Mouse (Mus musculus) kidney, postnatal 0 days (tissue): Measurements from ENCODE around the gene Elovl5. TPM values are rescaled to one million over a fixed set of nuclear protein-coding genes. Genes with fewer than 3 reads are reported as not detected.

Source experiments
- ATAC-seq: fragments of 200-750 bp; cut with Nextera tagmentation; replicated peaks from 2 replicates; pipeline ENCODE4 v1.8.0; 2017; ENCODE audit warnings: low read depth, moderate number of reproducible peaks, moderate TSS enrichment, moderate library complexity; ENCODE audit not compliant: low FRiP score
- DNase-seq: peaks from one replicate; pipeline ENCODE4 v3.0.0-alpha.2; 2016; ENCODE audit warnings: low spot score
- H3K27ac ChIP-seq: fragments of 300-500 bp; sonication (generic); 2 replicates; pipeline ENCODE4 v1.5.1; 2014; ENCODE audit warnings: mild to moderate bottlenecking
- H3K27me3 ChIP-seq: fragments of 300-500 bp; sonication (generic); 2 replicates; pipeline ENCODE4 v1.6.1; 2014; ENCODE audit warnings: low read length, mixed read lengths; ENCODE audit not compliant: insufficient read depth
- H3K36me3 ChIP-seq: fragments of 300-500 bp; sonication (generic); 2 replicates; pipeline ENCODE4 v1.6.1; 2014; ENCODE audit warnings: low read length, mixed read lengths; ENCODE audit not compliant: insufficient read depth
- H3K4me1 ChIP-seq: fragments of 300-500 bp; sonication (generic); replicated peaks from 2 replicates; pipeline ENCODE4 v1.6.1; 2014; ENCODE audit warnings: antibody characterized with exemption, low read length, mixed read lengths; ENCODE audit not compliant: insufficient read depth
- H3K4me2 ChIP-seq: fragments of 300-500 bp; sonication (generic); 2 replicates; pipeline ENCODE4 v1.6.1; 2014; ENCODE audit warnings: mild to moderate bottlenecking, low read length, moderate library complexity, mixed read lengths
- H3K4me3 ChIP-seq: fragments of 300-500 bp; sonication (generic); replicated peaks from 2 replicates; pipeline ENCODE4 v1.5.1; 2014; ENCODE audit warnings: low read depth, low read length
- H3K9ac ChIP-seq: fragments of 300-500 bp; sonication (generic); 2 replicates; pipeline ENCODE4 v1.6.1; 2014; ENCODE audit warnings: low read depth, low read length
- H3K9me3 ChIP-seq: fragments of 300-500 bp; sonication (generic); replicated peaks from 2 replicates; pipeline ENCODE4 v1.6.1; 2016; ENCODE audit warnings: low read length, inconsistent platforms, mixed read lengths
- CTCF ChIP-seq: IDR thresholded peaks from 2 replicates; pipeline ENCODE4 v1.5.1; 2016; ENCODE audit warnings: antibody characterized with exemption, low read depth, mild to moderate bottlenecking, moderate library complexity
- whole genome bisulfite sequencing: fragments of 180-500 bp; shearing (Covaris S2); extraction: QIAGEN DNeasy Blood & Tissue Kit; methylation state at CpG from one replicate; pipeline ENCODE4 v1.1.7; 2014; 5-methylcytosine and 5-hydroxymethylcytosine counted together
- polyA plus RNA-seq: library from polyadenylated mRNA; unstranded; fragments of >200 nt; fragmentation: Nextera tagmentation; extraction: Ambion mirVana; gene quantifications from 2 replicates; pipeline ENCODE4 v1.2.1, GENCODE M21; 2015

The Elovl5 gene
- polyA plus RNA-seq, 1 experiment from 2014 or later = 60.5 TPM

DNA sequence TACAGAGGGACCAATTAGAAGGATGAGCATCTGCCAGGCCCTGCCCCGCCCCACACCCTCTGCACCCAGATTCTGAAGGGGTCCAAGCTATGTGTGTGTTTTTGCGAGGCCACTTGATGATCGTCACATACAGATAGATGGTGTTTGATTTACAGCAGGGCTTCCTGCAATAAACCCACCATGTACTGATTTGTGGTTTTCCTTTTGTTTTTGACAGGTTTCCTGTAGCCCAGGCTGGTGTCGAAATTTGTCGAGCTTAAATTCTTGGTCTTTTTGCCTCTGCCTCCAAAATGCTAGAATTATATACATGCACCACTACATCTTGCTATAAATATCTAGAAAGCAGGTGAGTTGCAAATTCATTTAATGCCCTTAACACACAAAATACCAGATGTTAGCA, 93.0 kb downstream of the Elovl5 start:
- no peak for TF ChIP-seq CTCF
- ATAC-seq = no peak
- no peak for DNase-seq
- Histone ChIP-seq H3K27me3 (no peaks in the 10 kb centered on the region), H3K27ac (no peak overlapping the region), H3K36me3 (no peaks in the 10 kb centered on the region), H3K9ac (no peak overlapping the region), H3K4me3 (no peak overlapping the region), H3K9me3 (no peaks in the 10 kb centered on the region), H3K4me1 (no peaks in the 10 kb centered on the region), H3K4me2 (no peak overlapping the region)
- 58% methylated on average over 5 of the region's 5 CpGs for WGBS

DNA sequence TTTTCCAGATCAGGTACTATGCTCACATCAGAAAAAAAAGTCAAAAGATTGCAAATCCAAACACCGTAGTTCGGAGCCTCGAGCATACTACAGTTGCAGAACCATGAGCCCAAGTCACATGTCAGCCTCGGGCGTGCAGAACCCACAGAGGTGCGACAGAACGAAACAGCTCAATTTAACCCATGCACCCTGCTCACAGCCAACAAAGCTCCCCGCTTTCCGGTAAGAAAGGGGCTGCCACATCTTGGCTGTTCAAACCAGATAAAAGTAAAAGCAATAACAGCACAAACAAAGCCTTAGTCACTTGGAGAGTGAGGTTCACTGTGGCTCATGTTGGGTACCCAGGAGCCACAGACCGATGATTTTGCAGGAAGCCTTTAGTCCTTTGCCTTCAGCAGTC, 93.5 kb downstream of the Elovl5 start:
- Histone ChIP-seq H3K4me1 (no peaks in the 10 kb centered on the region), H3K9ac (no peak overlapping the region), H3K36me3 (no peaks in the 10 kb centered on the region), H3K4me2 (no peak overlapping the region), H3K9me3 (no peaks in the 10 kb centered on the region), H3K4me3 (no peak overlapping the region), H3K27ac (no peak overlapping the region), H3K27me3 (no peaks in the 10 kb centered on the region)
- 65% methylated on average over 10 of the region's 10 CpGs for WGBS
- no peak for ATAC-seq
- no peak for TF ChIP-seq CTCF
- DNase-seq = no peak

- Histone ChIP-seq H3K36me3 (no peaks in the 10 kb centered on the region), H3K27ac (no peak overlapping the region), H3K9ac (no peak overlapping the region), H3K27me3 (no peaks in the 10 kb centered on the region), H3K4me1 (peaks cover 4% of the 10 kb centered on the region; the same call in 1 of the 2 replicates), H3K4me3 (no peak overlapping the region), H3K4me2 (no peak overlapping the region), H3K9me3 (no peaks in the 10 kb centered on the region)
- 87% methylated on average over 4 of the region's 4 CpGs for WGBS
- no peak for TF ChIP-seq CTCF
- ATAC-seq (no peak), DNase-seq (no peak)
These were observed 94.9 kb downstream of the Elovl5 start for GRCm38 (mm10) chr9:78012066-78012465.

DNA sequence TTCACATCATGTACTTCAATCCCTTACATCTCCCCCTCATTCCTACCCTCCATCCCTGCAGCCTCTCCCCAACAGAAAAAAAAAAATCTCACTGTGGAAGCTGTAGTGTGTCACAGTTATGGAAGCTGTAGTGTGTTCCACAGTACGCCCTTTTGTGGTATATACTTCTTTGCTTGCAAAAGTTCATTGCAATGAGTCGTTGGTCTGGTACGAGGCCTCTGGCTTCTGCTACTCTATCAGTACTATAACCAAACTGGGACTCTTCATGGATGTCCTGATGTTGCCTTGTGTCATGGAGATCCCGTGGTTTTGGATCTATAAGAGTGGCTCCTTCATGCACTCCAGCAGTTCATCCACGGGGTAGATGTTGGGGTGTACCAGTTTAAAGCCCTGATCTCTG, 95.5 kb downstream of the Elovl5 start:
- H3K4me3 ChIP-seq = no peak overlapping the region
- H3K9ac ChIP-seq = no peak overlapping the region
- H3K27me3 ChIP-seq = no peaks in the 10 kb centered on the region
- H3K4me2 ChIP-seq = no peak overlapping the region
- no peaks in the 10 kb centered on the region for H3K9me3 ChIP-seq
- H3K27ac ChIP-seq = no peak overlapping the region
- ATAC-seq (no peak), DNase-seq (no peak)
- 86% methylated on average over 5 of the region's 5 CpGs for WGBS
- peaks cover 4% of the 10 kb centered on the region; the same call in 1 of the 2 replicates for H3K4me1 ChIP-seq
- TF ChIP-seq CTCF = no peak
- H3K36me3 ChIP-seq = no peaks in the 10 kb centered on the region

DNA sequence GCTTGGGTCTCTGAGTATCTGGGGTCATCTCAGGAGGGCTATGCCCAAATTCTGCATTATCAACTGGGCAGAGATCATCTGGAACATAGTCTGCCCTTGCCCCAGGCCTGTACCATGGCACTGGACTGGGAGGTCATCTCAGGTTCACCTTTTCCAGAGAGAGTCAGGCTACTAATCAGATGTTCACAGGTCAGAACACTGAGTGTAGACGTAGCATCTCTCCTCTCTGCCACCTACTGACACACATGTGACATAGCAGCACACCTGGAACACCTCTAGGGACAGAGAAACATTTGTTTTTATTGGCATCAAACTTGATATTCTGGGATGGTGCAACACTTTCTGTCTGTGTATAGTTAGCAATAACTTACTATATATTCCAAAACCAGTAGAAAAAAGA, 96.6 kb downstream of the Elovl5 start:
- DNase-seq (no peak), ATAC-seq (no peak)
- peaks cover 4% of the 10 kb centered on the region; the same call in 1 of the 2 replicates for H3K4me1 ChIP-seq
- peak; percentile 56 for TF ChIP-seq CTCF
- no peak overlapping the region for H3K9ac ChIP-seq
- H3K9me3 ChIP-seq = no peaks in the 10 kb centered on the region
- no peak overlapping the region for H3K4me3 ChIP-seq
- H3K36me3 ChIP-seq = no peaks in the 10 kb centered on the region
- no peak overlapping the region for H3K27ac ChIP-seq
- no peaks in the 10 kb centered on the region for H3K27me3 ChIP-seq
- no peak overlapping the region for H3K4me2 ChIP-seq
- WGBS = 21% methylated on average over 1 of the region's 1 CpGs

DNA sequence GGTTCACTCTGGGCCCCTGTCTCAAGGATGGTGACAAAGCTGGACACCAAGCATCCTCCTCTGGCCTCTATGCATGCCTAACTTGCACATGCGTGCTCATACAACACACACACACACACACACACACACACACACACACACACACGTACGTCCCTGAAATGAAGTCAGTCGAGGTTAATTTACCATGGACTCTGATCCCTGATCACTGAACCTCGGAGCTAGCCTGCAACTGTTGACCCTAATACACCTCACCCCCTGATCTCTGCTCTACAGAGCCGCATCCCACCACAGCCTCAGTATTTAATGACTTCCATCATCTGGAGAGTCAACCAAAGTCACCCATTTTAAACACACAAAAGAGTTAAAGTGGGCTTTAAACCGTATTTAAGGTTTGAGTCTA, 98.7 kb downstream of the Elovl5 start:
- TF ChIP-seq CTCF = no peak
- Histone ChIP-seq H3K9me3 (no peaks in the 10 kb centered on the region), H3K27me3 (no peaks in the 10 kb centered on the region), H3K27ac (no peak overlapping the region), H3K4me1 (peaks cover 4% of the 10 kb centered on the region; the same call in 1 of the 2 replicates), H3K36me3 (no peaks in the 10 kb centered on the region), H3K4me3 (no peak overlapping the region), H3K4me2 (no peak overlapping the region), H3K9ac (no peak overlapping the region)
- DNase-seq (peak; percentile 18), ATAC-seq (peak; percentile 61; the same call in 1 of the 2 replicates)
- 44% methylated on average over 7 of the region's 7 CpGs for WGBS

DNA sequence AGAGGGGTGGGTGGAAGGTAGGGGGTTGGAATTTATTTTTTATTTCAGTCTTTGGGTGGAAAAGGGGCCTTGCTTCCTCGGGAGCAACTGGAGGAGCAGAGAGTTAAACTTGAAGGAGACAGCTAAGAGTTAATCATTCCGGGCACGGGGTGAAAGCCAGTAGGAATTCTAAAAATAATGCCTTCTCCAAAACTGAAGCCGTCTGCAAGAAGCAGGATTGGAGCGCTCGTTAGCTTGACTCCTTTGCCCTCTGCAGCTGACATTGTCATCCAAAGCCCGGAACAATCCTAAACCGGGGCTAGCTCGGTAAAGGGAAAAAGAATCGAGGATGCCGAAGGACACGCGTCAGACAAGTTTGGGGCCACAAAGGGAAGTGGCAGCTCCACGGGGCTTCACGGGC, 99.1 kb downstream of the Elovl5 start:
- ATAC-seq = no peak
- Histone ChIP-seq H3K9me3 (no peaks in the 10 kb centered on the region), H3K27me3 (no peaks in the 10 kb centered on the region), H3K27ac (no peak overlapping the region), H3K9ac (peak overlapping the region; percentile 28; the same call in 1 of the 2 replicates), H3K36me3 (no peaks in the 10 kb centered on the region), H3K4me3 (no peak overlapping the region), H3K4me2 (peak overlapping the region; percentile 26), H3K4me1 (peaks cover 7% of the 10 kb centered on the region)
- TF ChIP-seq CTCF = no peak
- WGBS = 30% methylated on average over 15 of the region's 15 CpGs
- peak; percentile 41 for DNase-seq
